Mouse (Mus musculus) CH12F3 (cell line): ENCODE data around the gene Hoxd13.

ENCODE experiments used
- in situ Hi-C: fragments of 300-500 bp; cut with MboI; formaldehyde crosslinking; loops from 2 replicates; pipeline ENCODE4 v1.14.3; 2020; ENCODE audit warnings: low sequenced_read_pairs

Gene Hoxd13

DNA sequence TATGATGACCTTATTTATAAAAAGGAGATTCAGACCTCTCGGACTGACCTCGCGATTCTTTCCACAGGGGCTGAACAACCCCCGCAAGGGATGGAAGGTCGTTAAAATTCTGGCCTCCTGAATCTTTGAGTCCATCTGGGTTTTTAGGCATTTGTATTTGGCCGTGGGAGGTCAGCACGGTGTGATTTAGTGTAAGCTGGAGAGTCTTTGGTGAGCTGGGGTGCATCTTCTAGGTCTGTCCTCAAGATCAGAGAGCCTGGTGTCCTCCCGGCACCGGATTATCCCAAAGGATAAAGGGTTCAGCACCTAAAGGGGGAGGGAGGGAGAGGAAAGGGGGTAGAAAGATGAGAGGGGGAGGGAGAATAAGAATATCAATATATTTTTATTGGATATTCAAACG is 35.2 kb downstream of the Hoxd13 start:
- in situ Hi-C loops: loop anchor here (25.0 kb wide), 1 partner anchor 884 kb away; no protein-coding TSS in a partner anchor

DNA sequence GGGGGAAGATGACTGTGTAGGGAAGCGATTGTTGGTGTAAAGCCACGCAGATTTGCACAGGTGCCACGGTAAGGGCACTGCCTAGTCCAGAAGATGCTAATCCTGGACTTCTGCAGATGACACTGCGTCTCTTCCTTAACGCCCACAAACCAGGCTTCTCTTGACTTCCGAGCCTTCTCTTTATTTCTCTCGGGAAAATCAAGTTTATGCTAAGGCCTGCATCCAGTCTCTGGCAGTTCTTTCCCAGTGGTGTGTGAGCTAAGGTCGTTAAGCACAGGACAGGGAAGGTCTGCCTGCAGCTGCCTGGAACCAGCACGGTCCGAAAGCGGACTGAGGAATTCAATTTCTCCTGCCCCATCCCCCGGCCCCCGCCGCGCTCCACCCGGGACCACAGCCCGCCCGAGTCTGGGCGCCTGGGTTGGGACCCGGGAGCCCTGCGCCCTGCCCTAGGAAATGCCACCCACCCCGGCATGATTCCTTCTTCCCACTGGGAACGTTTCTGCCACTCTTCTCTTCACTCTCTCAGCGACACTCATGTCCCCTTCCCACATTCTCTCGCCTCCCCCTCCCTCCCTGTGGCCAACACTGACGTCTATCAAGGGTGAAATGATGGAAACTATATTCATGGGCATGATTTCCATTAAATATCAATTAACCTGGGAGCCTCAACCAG is 35.7 kb downstream of the Hoxd13 start:
- in situ Hi-C loops: loop anchor here (25.0 kb wide), 1 partner anchor 883 kb away; no protein-coding TSS in a partner anchor

DNA sequence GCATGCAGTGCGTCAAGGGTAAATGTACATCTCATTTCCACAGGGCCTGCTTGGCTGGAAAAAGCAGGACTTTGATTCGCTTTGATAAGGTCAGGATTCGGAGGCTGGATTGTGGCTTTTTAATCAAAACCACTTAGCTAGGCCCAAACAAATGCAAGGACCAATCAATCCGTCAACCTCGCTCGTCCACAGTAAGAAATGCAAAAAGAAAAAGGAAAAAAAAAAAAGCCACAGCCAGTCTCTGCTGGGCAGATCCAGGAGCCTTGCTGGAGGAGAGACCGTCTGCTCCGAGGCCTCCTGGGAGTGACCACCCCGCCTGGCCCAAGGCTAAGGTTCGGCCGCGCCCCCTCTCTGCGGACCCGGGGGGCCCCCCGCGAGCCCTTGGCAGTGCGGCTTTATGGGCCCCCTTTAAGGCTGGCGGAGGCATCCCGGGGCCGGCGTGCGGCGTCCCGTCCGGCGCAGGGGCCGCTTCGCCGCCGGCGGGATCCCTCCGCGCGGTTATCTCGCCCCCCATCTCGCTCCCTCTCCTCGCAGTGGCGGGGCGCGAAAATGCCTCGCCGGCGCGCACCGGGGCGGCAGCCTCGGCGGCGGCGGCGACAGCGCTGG is 36.4 kb downstream of the Hoxd13 start, which contains the start of gene Hoxd8:
Hoxd8 (plus strand) TSS at position 223 of the 606 bp plus-strand sequence.
- in situ Hi-C loops: loop anchor here (25.0 kb wide), 1 partner anchor 883 kb away; no protein-coding TSS in a partner anchor

DNA sequence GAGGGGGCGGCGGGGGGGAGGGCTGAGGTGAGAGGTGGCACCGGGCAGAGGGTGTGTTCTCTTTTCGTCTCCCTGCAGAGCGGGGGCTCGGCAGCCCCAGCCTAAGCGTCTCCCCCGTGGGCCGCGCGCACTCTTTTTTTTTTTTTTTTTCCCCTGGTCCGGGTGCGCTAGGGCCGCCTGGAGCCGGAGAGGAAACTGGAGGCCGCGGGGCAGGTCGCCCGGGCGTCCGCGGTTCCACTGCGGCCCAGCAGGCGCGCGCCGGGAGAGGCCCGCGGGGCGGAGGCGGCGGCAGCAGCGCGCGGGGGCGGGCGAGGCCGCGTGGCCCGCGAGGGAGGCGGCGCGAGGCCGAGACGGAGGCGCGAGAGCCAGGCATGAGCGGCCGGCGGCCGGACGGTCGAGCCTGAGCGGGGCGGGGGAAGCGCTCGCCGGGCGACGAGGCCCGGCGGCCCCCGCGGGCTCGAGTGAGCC is 36.9 kb downstream of the Hoxd13 start:
- in situ Hi-C loops: loop anchor here (25.0 kb wide), 1 partner anchor 882 kb away; no protein-coding TSS in a partner anchor

DNA sequence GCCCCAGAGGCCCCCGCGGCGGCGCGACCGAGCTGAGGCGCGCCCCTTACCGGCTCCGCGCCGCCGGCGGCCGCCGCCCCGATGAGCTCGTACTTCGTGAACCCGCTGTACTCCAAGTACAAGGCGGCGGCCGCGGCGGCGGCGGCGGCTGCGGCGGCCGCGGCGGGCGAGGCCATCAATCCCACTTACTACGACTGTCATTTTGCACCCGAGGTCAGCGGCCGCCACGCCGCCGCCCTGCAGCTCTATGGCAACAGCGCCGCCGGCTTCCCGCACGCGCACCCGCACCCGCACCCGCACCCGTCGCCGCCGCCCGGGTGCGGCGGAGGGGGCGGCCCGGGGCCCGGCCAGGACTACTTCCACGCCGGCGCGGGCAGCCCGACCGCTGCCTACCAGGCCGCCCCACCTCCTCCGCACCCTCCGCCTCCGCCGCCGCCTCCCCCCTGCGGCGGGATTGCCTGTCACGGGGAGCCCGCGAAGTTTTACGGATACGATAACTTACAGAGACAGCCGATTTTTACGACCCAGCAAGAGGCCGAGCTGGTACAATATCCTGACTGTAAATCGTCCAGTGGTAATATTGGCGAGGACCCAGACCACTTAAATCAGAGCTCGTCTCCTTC is 37.5 kb downstream of the Hoxd13 start:
- in situ Hi-C loops: loop anchor here (25.0 kb wide), 1 partner anchor 882 kb away; no protein-coding TSS in a partner anchor

DNA sequence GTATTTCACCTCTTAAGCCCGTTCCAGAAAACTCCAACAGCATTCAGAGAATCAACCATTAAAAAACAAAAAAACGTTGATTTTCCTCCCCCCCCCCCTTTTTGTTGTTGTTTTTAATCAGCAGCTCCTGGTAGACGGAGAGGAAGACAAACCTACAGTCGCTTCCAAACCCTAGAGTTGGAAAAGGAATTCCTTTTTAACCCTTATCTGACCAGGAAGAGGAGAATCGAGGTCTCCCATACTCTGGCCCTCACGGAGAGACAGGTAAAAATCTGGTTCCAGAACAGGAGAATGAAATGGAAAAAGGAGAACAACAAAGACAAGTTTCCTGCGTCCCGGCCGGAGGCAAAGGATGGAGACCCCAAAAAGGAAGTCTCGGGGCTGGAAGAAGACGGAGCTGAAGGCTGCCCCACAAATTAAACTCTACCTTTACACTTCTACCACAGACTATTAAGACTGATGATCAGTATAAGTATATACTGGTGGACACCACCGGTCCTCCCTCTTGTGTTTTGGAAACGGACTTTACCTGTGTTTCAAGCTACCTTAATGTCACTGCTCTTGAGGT is 38.4 kb downstream of the Hoxd13 start:
- in situ Hi-C loops: loop anchor here (25.0 kb wide), 1 partner anchor 881 kb away; no protein-coding TSS in a partner anchor

DNA sequence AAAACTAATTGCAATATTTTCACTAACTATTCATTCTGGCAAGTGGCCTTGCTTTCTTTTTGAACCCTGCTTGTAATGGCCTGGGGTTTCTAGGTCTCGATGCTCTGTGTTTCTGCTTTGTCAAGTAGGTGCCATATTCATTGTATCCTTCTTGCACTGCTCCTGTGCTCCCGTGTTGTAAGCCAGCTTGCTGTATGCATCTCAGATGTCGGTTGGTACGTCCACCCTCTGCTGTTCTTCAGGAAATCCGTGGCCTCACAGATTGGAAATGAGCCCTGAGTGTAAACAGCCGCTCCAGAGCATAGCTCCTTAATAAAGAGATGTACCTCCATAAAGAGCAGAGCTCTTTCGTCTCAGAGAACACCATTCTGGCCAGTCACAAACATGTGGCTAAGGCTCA is 39.5 kb downstream of the Hoxd13 start:
- in situ Hi-C loops: loop anchor here (25.0 kb wide), 1 partner anchor 880 kb away; no protein-coding TSS in a partner anchor

DNA sequence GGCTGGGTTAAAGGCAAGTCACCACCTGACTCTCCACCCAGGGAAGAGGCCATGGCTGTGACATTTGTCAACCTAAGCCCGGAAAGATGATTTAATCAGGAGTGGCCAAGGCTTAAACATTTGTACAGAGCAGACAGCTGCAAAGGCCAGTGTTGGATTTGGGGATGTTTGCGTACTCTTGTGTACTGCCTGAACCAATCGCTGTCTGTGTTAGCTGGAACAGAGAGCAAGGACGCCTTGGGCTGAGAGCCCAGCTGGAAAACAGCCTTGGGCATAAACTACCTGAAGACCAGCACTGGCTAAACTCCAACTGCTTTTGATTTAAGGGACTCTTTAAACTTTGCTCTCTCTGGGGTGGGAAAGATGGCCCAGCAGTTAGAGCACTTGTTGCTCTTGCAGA is 40.6 kb downstream of the Hoxd13 start:
- in situ Hi-C loops: loop anchor here (25.0 kb wide), 1 partner anchor 879 kb away; no protein-coding TSS in a partner anchor

DNA sequence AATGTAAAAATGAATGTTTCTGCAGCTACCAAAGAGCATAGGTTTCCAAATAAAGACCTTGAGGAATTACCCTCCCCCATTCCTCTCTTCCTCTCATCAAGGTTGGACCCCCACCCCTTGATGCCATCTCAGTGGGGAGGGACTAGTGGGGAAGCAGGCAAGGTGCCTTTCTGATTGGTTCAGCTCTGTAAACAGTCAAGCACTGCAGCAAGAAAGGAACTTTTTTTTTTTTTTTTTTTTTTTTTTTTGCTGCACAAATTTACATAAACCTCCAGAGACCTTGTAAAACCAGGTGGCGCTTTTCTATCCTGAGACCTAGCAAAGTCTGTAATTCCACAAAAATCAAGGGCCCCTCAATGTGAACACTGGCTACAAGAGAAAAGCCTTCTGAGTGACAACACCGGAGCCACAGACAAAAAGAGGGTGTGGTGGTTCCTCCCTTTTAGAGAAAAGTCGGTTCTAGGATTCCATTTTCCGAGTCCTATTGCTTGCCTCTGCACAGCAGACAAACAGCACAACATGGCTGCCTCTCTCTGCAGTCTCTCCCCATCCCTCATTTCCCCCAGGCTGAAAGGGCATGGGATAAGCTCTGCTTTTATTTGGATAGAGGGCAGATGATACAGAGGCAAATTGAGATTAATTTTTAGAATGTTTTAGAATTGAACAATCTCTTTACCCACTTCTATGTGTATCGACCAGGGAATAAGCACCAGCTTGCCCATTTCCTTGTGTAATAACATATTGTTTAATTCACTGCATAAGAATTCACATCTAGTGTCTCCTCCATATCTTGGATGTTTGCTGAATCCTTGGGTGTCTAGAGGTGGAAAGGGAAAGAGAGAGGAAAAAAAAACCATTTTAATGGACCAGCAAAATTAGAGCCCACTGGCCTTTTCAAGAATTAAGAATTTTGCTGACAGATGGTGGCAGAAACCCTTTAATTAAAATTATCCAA is 41.6 kb downstream of the Hoxd13 start:
- in situ Hi-C loops: loop anchor here (25.0 kb wide), 1 partner anchor 878 kb away; no protein-coding TSS in a partner anchor

DNA sequence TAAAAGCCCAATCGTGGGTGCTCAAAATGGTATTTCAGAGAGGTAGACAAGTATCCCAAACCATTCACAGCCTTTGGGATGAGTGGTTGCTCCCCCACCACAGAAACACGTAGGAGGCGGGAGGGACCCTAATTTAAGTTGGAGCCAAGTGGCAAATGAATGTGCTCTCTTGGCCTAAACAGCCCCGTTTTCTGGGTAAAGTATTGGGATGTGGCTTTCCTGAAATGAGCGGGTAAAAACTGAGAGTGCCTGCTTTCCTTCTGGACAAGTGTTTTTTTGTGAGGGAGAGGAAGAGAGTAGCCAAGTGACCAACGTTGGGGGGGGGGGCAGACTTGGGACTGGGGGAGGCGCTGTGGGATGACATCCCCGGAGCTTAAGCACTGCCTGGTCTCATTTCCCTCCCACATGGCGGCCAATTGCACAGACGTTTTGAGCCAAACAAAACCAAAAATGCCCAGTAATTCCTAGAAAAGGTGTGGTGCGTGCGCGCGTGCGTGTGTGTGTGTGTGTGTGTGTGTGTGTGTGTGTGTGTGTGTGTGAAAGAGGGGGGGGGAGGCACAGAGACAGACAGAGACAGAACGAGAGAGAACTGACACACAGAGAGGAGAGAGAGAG is 42.9 kb downstream of the Hoxd13 start:
- in situ Hi-C loops: loop anchor here (25.0 kb wide), 1 partner anchor 876 kb away; no protein-coding TSS in a partner anchor

DNA sequence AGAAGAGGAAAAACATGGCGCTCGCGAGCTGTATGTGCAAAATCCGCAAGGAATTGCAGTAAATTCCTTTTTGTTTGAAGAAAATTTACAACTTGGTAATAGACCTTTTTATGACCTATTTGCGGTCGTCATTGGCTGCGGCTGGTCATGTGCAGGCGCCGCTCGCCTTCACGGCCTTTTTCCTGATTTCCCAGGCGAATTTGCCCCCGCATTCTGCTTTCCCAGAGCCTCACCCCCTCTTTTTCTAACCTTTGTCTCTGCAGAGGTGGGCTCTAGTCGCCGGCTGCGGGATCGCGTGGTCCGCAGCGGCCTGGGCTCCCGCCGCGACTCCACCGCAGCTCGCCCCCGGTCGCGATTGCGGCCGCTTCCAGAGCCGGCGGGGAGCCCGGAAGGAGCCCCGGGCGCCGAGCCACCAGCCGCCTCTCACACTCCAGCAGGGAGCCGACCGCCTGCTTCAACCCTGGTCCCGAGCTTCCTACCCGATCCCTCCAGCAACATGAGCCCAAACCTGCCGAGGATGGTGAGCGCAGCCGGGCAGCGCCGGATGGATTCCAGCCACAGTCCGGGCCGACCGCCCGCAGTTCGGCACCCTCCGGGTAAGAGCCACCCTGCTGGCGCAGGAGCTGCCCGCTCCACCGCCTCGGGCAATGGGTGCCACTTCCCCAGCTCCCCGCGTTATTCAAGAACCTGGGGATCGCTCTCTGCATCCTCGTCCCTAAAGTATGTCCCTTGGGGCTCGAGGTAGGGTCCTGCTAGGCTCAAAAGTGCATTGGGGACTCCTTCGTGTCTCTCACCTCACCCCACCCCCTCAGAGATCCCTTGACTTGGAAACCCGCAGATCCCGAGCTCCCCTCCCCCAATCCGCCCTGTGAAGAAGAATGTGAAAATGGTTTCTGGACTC is 43.9 kb downstream of the Hoxd13 start, which contains the start of the genes Hoxd3 and Hoxd4:
Hoxd3 (plus strand) TSS at position 207 of the 901 bp plus-strand sequence.
Hoxd4 (plus strand) TSS at position 209 of the 901 bp plus-strand sequence.
- in situ Hi-C loops: loop anchor here (25.0 kb wide), 1 partner anchor 875 kb away; no protein-coding TSS in a partner anchor

DNA sequence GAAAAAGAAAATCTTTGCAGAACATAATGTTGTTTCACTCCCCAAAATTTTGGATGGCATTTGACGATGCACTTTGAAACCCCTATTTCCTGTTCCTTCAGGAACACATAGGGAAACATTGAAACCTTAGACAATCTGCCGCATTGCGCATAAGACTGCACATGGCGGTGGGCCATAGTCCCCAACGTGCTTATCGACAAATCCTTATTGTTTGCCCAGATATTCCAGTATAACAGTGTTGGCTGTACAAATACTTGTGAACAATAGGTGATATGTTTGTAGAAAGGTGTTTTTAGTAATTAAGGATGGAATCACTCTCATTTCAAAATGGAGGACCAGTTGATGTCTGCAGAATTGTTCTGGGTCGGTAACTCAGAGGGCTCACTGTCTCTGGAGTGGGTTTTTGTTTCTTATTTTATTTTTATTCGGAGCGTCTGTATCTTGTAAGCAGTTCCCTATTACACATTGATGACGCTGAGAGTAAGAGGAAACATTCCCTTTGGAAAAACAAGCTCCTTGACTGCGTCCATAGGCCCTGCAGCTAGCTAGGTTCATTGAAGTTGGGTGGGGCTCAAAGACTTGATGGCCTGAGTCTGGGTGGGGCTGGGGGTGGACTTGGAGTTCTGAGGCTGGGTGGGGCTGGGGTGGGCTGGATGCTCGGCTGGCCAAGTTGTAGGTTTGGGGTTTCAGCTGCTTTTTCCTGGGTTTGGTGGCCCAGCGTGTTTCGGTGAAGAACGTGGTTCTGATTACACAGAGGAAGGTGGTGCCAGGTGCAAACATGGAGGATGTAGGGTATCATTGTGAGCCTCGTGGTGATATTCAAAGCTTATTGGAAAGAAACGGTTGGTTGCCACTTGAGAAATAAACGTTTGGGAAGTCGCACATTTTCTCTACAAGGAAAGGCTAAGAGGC is 45.4 kb downstream of the Hoxd13 start:
- in situ Hi-C loops: loop anchor here (25.0 kb wide), 1 partner anchor 874 kb away; no protein-coding TSS in a partner anchor

DNA sequence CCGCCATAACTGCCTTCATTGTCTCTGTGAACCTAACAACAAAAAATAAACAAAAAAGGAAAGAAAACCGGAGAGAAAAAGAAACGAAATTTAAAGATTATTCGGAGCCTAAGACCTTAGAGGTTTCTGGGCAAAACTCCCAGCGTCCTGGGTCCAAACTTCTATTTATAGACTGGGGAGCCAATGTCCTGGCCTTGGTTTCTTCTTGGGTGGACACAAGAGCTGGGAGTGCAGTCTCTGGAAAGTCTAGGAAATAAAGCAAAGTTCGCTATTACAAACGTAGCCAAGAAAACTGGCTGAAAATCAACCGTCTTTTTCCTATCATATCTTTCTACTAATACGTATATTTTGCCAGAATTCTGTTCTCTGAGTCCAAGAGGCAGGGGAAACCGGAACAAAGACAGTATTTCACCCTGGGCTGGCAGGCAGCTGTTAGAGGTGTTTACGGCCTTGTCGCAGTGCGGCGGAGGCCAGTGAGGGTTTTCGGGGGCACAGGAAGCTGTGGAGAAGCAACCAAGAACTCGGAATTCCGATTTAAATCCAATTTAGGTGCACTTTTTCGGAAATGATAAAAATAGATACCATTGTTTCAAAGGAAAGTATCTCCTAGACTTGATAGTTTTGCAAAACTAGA is 46.2 kb downstream of the Hoxd13 start:
- in situ Hi-C loops: loop anchor here (25.0 kb wide), 1 partner anchor 873 kb away; no protein-coding TSS in a partner anchor

DNA sequence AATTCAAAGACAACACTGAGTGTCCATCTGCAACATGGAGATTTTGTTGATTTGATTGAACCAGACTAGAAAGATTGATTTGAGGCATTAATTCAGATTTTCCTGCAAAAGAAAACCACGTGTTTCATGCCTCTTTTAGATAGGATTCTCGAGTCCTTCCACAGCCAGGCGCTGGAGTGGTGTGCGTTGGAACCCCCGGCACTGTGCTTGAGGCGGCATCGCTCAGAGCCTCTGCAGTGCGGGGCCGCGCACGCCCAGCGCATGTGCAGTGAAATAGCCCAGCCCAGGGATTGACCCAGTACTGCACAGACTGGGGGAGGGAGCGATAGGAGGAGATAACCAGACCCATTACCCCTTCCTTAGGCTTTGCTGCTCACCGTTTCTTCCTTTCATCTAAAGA is 46.8 kb downstream of the Hoxd13 start:
- in situ Hi-C loops: loop anchor here (5.0 to 25.0 kb wide), 2 partner anchors 247 to 872 kb away; no protein-coding TSS in a partner anchor

DNA sequence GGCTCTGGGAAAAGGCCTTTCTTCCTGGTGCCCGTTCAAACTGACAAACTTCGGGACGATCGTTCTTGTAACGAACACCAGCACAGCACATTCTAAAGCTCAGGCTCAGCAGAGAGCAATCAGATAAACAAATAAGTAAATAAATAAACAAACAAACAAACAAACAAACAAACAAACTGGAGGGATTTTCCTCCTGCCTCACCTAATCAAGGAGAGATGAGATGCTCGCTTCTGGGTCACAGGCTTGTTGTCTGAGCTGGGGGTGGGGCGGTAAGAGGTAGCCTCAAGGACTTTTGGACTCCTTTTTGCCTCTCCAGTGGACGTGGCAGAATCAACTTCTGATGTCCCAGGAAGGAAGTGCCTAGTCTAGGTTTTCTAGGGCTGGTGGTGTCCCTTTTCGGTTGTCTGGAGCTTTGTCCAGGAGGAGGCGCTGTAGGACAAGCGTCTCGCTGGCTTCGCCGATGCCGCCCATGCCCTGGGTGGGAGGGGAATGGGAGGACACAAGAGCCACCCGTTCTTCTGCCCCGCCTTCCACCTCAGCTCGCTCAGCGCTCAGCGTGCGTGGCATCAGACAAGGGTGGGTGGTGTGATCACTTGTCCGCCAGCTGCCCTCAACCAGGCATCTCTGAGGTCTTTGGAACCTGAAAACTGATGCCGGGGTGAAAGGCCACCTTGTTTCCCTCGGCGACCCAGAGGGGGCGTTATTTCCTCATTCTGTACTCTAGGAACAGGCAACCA is 47.6 kb downstream of the Hoxd13 start:
- in situ Hi-C loops: loop anchor here (5.0 to 25.0 kb wide), 2 partner anchors 247 to 872 kb away; no protein-coding TSS in a partner anchor
